Mouse (Mus musculus): Measurements from ENCODE around the gene Olfr639.
"Not testable (repeated sequence)": the region's sequence is repeated elsewhere in the genome, so short reads cannot be mapped to it uniquely, and the experiment has no call there.

Olfr639 gene

GRCm38 (mm10) chr7:104017203-104017602 lies at the start of gene Olfr639:
Gene Olfr639, minus strand, starts transcription at chr7:104017303.
- DNase-seq = no peak

- no peak for DNase-seq
Measured at GRCm38 (mm10) chr7:104061345-104061744, 44.2 kb upstream of the Olfr639 start, which contains the start of gene 4930516K23Rik. Gene 4930516K23Rik, minus strand, starts transcription at chr7:104061445.

- DNase-seq = no peak
Measured at GRCm38 (mm10) chr7:104059215-104059614, 42.1 kb upstream of the Olfr639 start.

- DNase-seq = no peak
Measured at GRCm38 (mm10) chr7:104052566-104052965, 35.5 kb upstream of the Olfr639 start, which contains the start of gene Olfr642. Gene Olfr642, minus strand, starts transcription at chr7:104052666.

- no peak for DNase-seq
Measured at GRCm38 (mm10) chr7:104050745-104051144, 33.6 kb upstream of the Olfr639 start.

GRCm38 (mm10) chr7:104035145-104035544 lies 18.0 kb upstream of the Olfr639 start, which contains the start of gene Olfr641:
Gene Olfr641, plus strand, starts transcription at chr7:104035445.
- DNase-seq = no peak

- DNase-seq = no peak
Measured at GRCm38 (mm10) chr7:104026978-104027377, 9.9 kb upstream of the Olfr639 start.

GRCm38 (mm10) chr7:104025473-104025872 lies 8.4 kb upstream of the Olfr639 start, which contains the start of gene Olfr640:
Gene Olfr640, minus strand, starts transcription at chr7:104025573.
- DNase-seq = no peak

- no peak for DNase-seq
Measured at GRCm38 (mm10) chr7:104021651-104022050, 4.5 kb upstream of the Olfr639 start.

GRCm38 (mm10) chr7:104018953-104019352 lies 1.9 kb upstream of the Olfr639 start:
- no peak for DNase-seq

GRCm38 (mm10) chr7:103999124-103999523 lies 18.0 kb downstream of the Olfr639 start:
- no peak for DNase-seq

GRCm38 (mm10) chr7:103998446-103998845 lies 18.7 kb downstream of the Olfr639 start, which contains the start of gene Olfr638:
Gene Olfr638, plus strand, starts transcription at chr7:103998746.
- DNase-seq = no peak

- no peak for DNase-seq
Measured at GRCm38 (mm10) chr7:103971782-103972181, 45.3 kb downstream of the Olfr639 start.

GRCm38 (mm10) chr7:103970852-103971251 lies 46.3 kb downstream of the Olfr639 start, which contains the start of gene Olfr635:
Gene Olfr635, plus strand, starts transcription at chr7:103971152.
- no peak for DNase-seq

- DNase-seq = not testable (repeated sequence)
Measured at GRCm38 (mm10) chr7:103966873-103967272, 50.2 kb downstream of the Olfr639 start.
